Mouse (Mus musculus) MEL (cell line): ENCODE data around the gene Csdc2. TPM values are rescaled to one million over a fixed set of nuclear protein-coding genes. Genes with fewer than 3 reads are reported as not detected.
"Not testable (repeated sequence)": the region's sequence is repeated elsewhere in the genome, so short reads cannot be mapped to it uniquely, and the experiment has no call there.

Source experiments
- DNase-seq: peaks from one replicate; pipeline ENCODE4 v3.0.0; 2011; ENCODE audit warnings: low read depth, low spot score
- H3K27ac ChIP-seq: 2 replicates; pipeline ENCODE4 v1.5.1; 2012; ENCODE audit warnings: low read depth, mild to moderate bottlenecking, control low read depth, low read length, moderate library complexity; ENCODE audit not compliant: control insufficient read depth
- H3K27me3 ChIP-seq, 2 experiments: fragments of 150-350 bp in 1 of 2; sonication (generic) in 1 of 2; 2 replicates each; pipeline ENCODE4 v1.6.1; 2012; ENCODE audit warnings: low read length in 2 of 2, mild to moderate bottlenecking in 2 of 2, improper control_type of control experiment in 1 of 2, moderate library complexity in 1 of 2; ENCODE audit not compliant: insufficient read depth in 2 of 2, control insufficient read depth in 1 of 2
- H3K36me3 ChIP-seq, 2 experiments: 2 replicates each; pipeline ENCODE4 v1.6.1; 2012 to 2014; ENCODE audit warnings: low read length in 2 of 2, improper control_type of control experiment in 1 of 2, inconsistent platforms in 1 of 2, mild to moderate bottlenecking in 1 of 2; ENCODE audit not compliant: insufficient read depth in 2 of 2, control insufficient read depth in 1 of 2
- H3K4me1 ChIP-seq, 2 experiments: fragments of 150-350 bp in 1 of 2; sonication (generic) in 1 of 2; 2 replicates each; pipeline ENCODE4 v1.6.1; 2012; ENCODE audit warnings: low read length in 2 of 2, improper control_type of control experiment in 1 of 2, mild to moderate bottlenecking in 1 of 2; ENCODE audit not compliant: insufficient read depth in 2 of 2, control insufficient read depth in 1 of 2
- H3K4me3 ChIP-seq, 2 experiments: fragments of 150-350 bp in 1 of 2; sonication (generic) in 1 of 2; 2 replicates each; pipeline ENCODE4 v1.5.1; 2012; ENCODE audit warnings: low read depth in 2 of 2, low read length in 2 of 2, mild to moderate bottlenecking in 2 of 2, moderate library complexity in 2 of 2, control low read depth in 1 of 2, improper control_type of control experiment in 1 of 2; ENCODE audit not compliant: control insufficient read depth in 1 of 2, insufficient read depth in 1 of 2
- H3K79me2 ChIP-seq: 2 replicates; pipeline ENCODE4 v1.6.1; 2012; ENCODE audit warnings: mild to moderate bottlenecking, low read length, moderate library complexity; ENCODE audit not compliant: control insufficient read depth, poor library complexity, insufficient read depth
- H3K9ac ChIP-seq: 2 replicates; pipeline ENCODE4 v1.6.1; 2012; ENCODE audit warnings: low read depth, mild to moderate bottlenecking, control low read depth, low read length, moderate library complexity; ENCODE audit not compliant: control insufficient read depth, poor library complexity, severe bottlenecking
- H3K9me3 ChIP-seq: fragments of 150-350 bp; sonication (generic); replicated peaks from 2 replicates; pipeline ENCODE4 v1.6.1; 2012; ENCODE audit warnings: mild to moderate bottlenecking, low read length, improper control_type of control experiment, moderate library complexity; ENCODE audit not compliant: insufficient read depth
- E2F4 ChIP-seq: IDR thresholded peaks from 2 replicates; pipeline ENCODE4 v1.6.1; 2011; ENCODE audit warnings: low read depth, low read length, improper control_type of control experiment, borderline replicate concordance
- ETS1 ChIP-seq: IDR thresholded peaks from 2 replicates; pipeline ENCODE4 v1.6.1; 2012; ENCODE audit warnings: low read depth, mild to moderate bottlenecking, inconsistent platforms, low read length, improper control_type of control experiment, moderate library complexity
- GATA1 ChIP-seq: IDR thresholded peaks from 2 replicates; pipeline ENCODE4 v1.6.1; 2011; ENCODE audit warnings: low read depth, low read length, improper control_type of control experiment
- JUND ChIP-seq: IDR thresholded peaks from 2 replicates; pipeline ENCODE4 v1.6.1; 2011; ENCODE audit warnings: low read depth, mild to moderate bottlenecking, improper control_type of control experiment, low read length
- KAT2A ChIP-seq: conservative IDR thresholded peaks from 2 replicates; pipeline ENCODE4 v1.6.1; 2012; ENCODE audit warnings: low read depth, low read length, improper control_type of control experiment, inconsistent platforms
- MAZ ChIP-seq: IDR thresholded peaks from 2 replicates; pipeline ENCODE4 v1.6.1; 2012; ENCODE audit warnings: low read depth, mild to moderate bottlenecking, inconsistent platforms, low read length, improper control_type of control experiment
- NRF1 ChIP-seq: IDR thresholded peaks from 2 replicates; pipeline ENCODE4 v1.6.1; 2014; ENCODE audit warnings: low read depth, mild to moderate bottlenecking, inconsistent platforms, low read length, improper control_type of control experiment, moderate library complexity; ENCODE audit not compliant: poor library complexity, insufficient read depth, severe bottlenecking
- POLR2AphosphoS5 ChIP-seq: IDR thresholded peaks from 2 replicates; pipeline ENCODE4 v1.6.1; 2012; ENCODE audit warnings: low read depth, borderline replicate concordance, mild to moderate bottlenecking, inconsistent platforms, low read length, moderate library complexity, mixed read lengths
- SMC3 ChIP-seq: IDR thresholded peaks from 2 replicates; pipeline ENCODE4 v1.6.1; 2011; ENCODE audit warnings: low read depth, low read length, improper control_type of control experiment
- UBTF ChIP-seq: IDR thresholded peaks from 2 replicates; pipeline ENCODE4 v1.6.1; 2012; ENCODE audit warnings: low read depth, mild to moderate bottlenecking, inconsistent platforms, low read length, improper control_type of control experiment, moderate library complexity, borderline replicate concordance; ENCODE audit not compliant: insufficient read depth
- USF1 ChIP-seq: IDR thresholded peaks from 2 replicates; pipeline ENCODE4 v1.6.1; 2014; ENCODE audit warnings: low read depth, mild to moderate bottlenecking, inconsistent platforms, low read length, improper control_type of control experiment, moderate library complexity
- polyA plus RNA-seq, 2 experiments: library from polyadenylated mRNA; stranded (reverse) in 1 of 2; unstranded in 1 of 2; fragments of >175 nt in 1 of 2; fragments of >200 nt in 1 of 2; gene quantifications; 2 replicates each; pipeline versions ENCODE4 v1.2.1 to v1.2.4; 2012; ENCODE audit warnings: low replicate concordance in 2 of 2, low read depth in 1 of 2; ENCODE audit not compliant: insufficient read length in 2 of 2, insufficient read depth in 1 of 2, missing spikeins in 1 of 2
- total RNA-seq: library from RNA; depleted of rRNA; stranded (reverse); fragments of 300-350 nt; gene quantifications from 2 replicates; pipeline ENCODE4 v1.2.3, GENCODE M21; 2012

Csdc2 gene
- total and polyA plus RNA-seq, 3 experiments = not detected

DNA sequence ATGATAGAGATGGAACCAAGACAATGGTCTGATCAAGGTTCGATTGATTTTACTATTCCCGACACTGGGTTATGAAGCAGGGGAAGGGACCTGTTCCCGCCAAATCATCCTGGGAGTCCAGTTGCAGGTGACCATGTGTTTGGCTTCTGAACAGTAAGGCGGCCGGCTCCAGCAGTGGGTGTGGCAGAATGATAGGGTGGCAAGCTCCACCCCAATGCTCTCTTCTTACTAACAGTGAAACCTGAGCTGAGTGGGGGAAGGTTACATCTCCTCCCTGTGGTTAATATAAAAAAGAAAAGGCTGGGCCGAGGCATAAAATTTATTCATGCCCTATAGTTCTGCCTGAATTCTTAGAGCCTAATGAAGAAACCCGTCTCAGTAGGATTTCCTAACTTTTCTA, 32.6 kb downstream of the Csdc2 start (continued):
- 0 out of 2 replicates have a peak, but pooled peaks have one; percentile 12 for TF ChIP-seq GATA1
- TF ChIP-seq ETS1 = no peak; the same call in 1 of the 2 replicates
- no peak for TF ChIP-seq USF1
- no peak for TF ChIP-seq NRF1

DNA sequence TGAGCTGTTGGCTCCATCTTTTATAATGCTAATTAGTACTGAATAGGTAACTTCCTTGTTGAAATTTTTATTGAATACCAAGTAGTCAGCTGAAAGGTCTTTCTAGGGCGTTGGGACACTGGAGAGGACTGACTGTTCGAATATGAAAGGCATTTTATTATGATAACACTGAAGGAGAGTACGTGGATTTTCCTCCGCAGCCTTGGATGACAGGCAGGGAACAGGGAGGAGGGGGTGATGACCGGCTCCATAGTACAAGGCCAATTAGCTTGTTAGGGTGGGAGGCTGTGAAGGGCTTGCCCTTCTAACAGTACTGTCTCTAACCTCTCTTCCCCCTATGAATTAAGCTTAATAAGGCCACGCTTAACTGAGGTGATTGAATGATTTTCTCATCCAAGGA, 33.1 kb downstream of the Csdc2 start:
- H3K4me3 ChIP-seq = 0 out of 4 replicates have a peak overlapping the region, but pooled peaks of 1 of the 2 experiments have one; percentile 32

DNA sequence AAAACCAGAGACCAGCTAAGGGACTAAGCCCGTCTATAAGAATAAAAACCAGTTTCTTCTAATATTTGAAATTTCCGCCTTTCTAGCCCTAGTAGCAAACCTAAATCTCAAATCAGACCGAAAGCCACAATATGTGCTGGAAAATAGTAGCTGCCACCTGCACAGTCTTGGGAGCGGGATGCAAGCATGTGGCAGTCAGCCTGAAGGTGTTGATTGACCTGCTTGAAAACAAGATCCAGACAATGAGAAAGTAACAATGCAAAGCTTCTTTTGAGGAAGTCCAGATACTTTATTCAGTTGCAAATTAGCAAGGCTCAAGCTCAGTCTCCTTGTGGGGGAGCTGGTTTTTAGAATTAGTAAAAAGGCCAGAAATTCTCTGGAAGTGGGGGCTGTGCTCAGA, 33.9 kb downstream of the Csdc2 start:
- H3K27me3 ChIP-seq, DNase-seq, H3K9ac ChIP-seq, H3K27ac ChIP-seq, H3K4me1 ChIP-seq, H3K36me3 ChIP-seq, H3K9me3 ChIP-seq, H3K79me2 ChIP-seq, H3K4me3 ChIP-seq: not testable (repeated sequence)

More for the DNA sequence above, 33.1 kb downstream of the Csdc2 start:
- not testable (repeated sequence) for H3K36me3 ChIP-seq, H3K9ac ChIP-seq, H3K4me1 ChIP-seq, H3K27me3 ChIP-seq, DNase-seq, H3K79me2 ChIP-seq, H3K27ac ChIP-seq, H3K9me3 ChIP-seq

DNA sequence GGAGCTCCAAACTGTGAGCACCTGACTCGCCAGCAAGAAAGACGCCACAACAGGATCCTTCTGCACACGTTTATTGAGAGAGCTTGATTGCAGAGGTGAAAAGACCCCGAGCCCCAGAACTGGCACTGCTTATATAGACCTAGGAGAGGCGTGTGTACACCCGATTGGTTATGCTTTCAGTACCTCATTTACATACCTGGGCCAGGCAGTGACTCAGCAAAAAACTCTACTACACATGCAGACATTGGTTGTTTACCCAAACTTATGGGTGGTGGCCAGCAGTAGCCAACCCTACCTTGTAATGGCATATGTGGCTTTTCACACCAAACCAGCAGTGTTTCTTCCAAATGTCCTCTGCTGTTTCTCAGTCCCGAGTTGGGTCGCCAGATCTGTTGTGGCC, 38.6 kb downstream of the Csdc2 start:
- H3K4me3 ChIP-seq, H3K36me3 ChIP-seq, H3K9me3 ChIP-seq, H3K27ac ChIP-seq, H3K4me1 ChIP-seq, H3K79me2 ChIP-seq, DNase-seq, H3K27me3 ChIP-seq, H3K9ac ChIP-seq: not testable (repeated sequence)

DNA sequence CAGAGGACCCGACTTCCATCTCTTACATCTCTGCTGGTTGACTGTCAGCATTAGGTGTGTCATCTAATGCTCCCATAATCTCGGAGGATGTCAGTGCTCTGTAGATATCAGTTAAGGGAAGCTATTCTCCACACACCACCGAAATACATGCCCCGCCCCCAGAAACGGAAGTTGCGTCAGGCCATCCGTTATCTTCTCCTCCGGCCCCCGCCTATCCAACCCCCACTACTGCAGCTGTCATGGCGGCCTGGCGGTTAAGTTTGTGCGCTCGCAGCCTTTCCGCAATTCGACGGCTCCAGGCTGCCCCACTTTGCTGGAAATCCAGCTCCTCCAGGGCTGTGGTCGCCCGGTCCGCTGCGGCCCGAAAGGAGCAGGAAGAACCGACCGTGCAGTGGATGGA, 43.8 kb downstream of the Csdc2 start, which contains the start of gene 1700029P11Rik:
TSS of gene 1700029P11Rik (plus strand) at position 220 of the 400 bp plus-strand sequence.
- Histone ChIP-seq H3K9me3 (no peaks in the 10 kb centered on the region), H3K4me3 (no peak within 1 kb of the TSS), H3K27me3 (no peaks in the 10 kb centered on the region), H3K27ac (no peak within 1 kb of the TSS), H3K4me1 (no peaks in the 10 kb centered on the region; a peak in 1 of 4 replicates), H3K9ac (no peak within 1 kb of the TSS), H3K36me3 (no peaks in the 10 kb centered on the region; a peak in 1 of 4 replicates), H3K79me2 (no peaks in the 10 kb centered on the region)
- TF ChIP-seq UBTF (no peak), KAT2A (no peak), ETS1 (no peak), E2F4 (no peak), SMC3 (no peak), POLR2AphosphoS5 (no peak), JUND (no peak), MAZ (no peak)
- no peak for DNase-seq
